Mouse (Mus musculus) MEL-GATA-1-ER (cell line): ENCODE measurements around the gene Cd5.

Experiments
- DNase-seq: peaks from one replicate; pipeline ENCODE4 v3.0.0-alpha.2; 2012; ENCODE audit warnings: low read depth; ENCODE audit errors: extremely low read depth

The Cd5 gene

GRCm38 (mm10) chr19:10676656-10677055 lies 62.1 kb downstream of the Cd5 start:
- DNase-seq = no peak

DNA sequence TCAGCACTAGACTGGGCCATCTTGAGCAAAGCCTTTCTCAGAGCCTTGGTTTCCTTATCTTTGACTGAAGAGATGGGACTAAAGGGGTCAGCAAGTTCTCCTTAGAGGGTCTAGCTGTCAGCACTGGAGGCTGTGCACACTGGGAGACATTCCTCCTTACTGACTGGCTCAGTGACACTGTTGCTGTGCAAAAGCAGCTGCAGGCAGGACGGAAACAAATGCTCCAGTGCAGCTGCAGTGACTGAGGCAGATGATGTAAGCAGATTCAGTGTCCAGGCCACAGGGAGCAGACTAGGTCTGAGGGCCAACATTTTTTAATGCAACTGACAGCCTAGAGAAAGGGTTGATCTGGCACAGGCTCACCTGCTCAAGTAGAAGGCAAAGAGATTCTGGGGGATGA lies 65.5 kb downstream of the Cd5 start:
- no peak for DNase-seq

- DNase-seq = no peak
These were observed 66.9 kb downstream of the Cd5 start for GRCm38 (mm10) chr19:10671854-10672417.

DNA sequence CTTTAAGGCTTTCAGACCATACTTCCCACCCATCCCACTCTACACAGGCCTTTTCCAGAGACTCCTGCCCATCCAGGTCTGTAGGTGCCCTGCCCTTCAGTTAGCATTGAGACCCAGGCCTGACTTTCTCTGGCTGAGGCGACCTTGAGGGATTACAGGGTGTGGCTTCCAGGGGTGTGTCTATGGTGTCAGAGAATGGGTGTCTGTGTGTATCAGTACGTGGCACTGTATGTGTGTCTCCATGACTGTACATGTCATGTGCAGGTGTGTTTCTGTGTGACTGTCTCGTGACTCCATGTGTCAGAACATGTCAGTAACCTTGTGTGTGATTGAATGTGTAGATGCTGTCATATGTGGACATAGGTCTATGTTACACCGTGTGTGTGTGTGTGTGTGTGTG lies 67.5 kb downstream of the Cd5 start:
- DNase-seq = no peak
